Mouse (Mus musculus): ENCODE results near the gene Ppm1h. TPM values are rescaled to one million over a fixed set of nuclear protein-coding genes. Genes with fewer than 3 reads are reported as not detected.
"Not testable (repeated sequence)": the region's sequence is repeated elsewhere in the genome, so short reads cannot be mapped to it uniquely, and the experiment has no call there.

Ppm1h gene
- polyA plus RNA-seq, 2 experiments, result 0.60 to 1.5 TPM

- no peaks in the 10 kb centered on the region for H3K9me3 ChIP-seq (ENCODE audit: control insufficient read depth, low read length)
- no peak overlapping the region for H3K27ac ChIP-seq
- H3K4me2 ChIP-seq (ENCODE audit: low read depth), result no peak overlapping the region
- TF ChIP-seq EP300 (IDR thresholded peaks at IDR 0.05; ENCODE audit: low read depth) (no peak), CTCF (IDR thresholded peaks at IDR 0.05; ENCODE audit: low read depth) (no peak)
- H3K4me1 ChIP-seq (replicated peaks; ENCODE audit: control insufficient read depth in 2 of 2, insufficient read depth in 2 of 2, low read length in 1 of 2), result no peaks in the 10 kb centered on the region
- no peak for DNase-seq (ENCODE audit: low read depth in 3 of 3, low spot score in 3 of 3)
- no peaks in the 10 kb centered on the region for H3K36me3 ChIP-seq (replicated peaks; ENCODE audit: control insufficient read depth, insufficient read depth, low read depth)
- H3K4me3 ChIP-seq (ENCODE audit: insufficient read depth in 1 of 2, low read depth in 2 of 2, low read length in 2 of 2), result no peak overlapping the region
- H3K9ac ChIP-seq (replicated peaks), result no peak overlapping the region
- WGBS (ENCODE audit: insufficient replicate concordance), result 72% methylated on average over 5 of the region's 5 CpGs
- ATAC-seq (ENCODE audit: insufficient read depth), result no peak
- no peaks in the 10 kb centered on the region for H3K27me3 ChIP-seq (ENCODE audit: control insufficient read depth, insufficient read depth, low read length)
Measured at GRCm38 (mm10) chr10:122918754-122919153, 240.2 kb downstream of the Ppm1h start.

DNA sequence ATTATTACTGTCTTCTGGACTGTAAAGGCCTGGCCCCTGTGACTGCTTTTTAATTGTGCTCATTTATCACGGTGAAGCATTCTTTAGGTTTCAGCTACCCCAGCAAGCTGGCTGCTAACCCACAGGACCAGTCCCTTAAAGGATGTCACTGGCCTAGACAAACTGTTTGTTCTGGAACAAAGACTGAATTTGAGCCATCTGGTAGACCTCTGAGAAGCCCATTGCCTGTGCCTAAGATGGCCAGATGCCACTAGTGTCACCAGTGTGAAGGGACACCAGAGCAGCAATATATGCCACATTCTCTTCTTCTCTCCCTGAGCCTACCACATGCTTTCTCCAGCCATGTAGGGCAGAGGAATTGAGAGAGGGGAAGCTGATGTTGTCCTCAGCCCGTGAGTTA is 240.9 kb downstream of the Ppm1h start:
- Histone ChIP-seq H3K36me3 (replicated peaks; ENCODE audit: control insufficient read depth, insufficient read depth, low read depth) (no peaks in the 10 kb centered on the region), H3K4me2 (ENCODE audit: low read depth) (no peak overlapping the region), H3K27ac (no peak overlapping the region), H3K9me3 (ENCODE audit: control insufficient read depth, low read length) (no peaks in the 10 kb centered on the region), H3K27me3 (ENCODE audit: control insufficient read depth, insufficient read depth, low read length) (no peaks in the 10 kb centered on the region), H3K4me1 (replicated peaks; ENCODE audit: control insufficient read depth in 2 of 2, insufficient read depth in 2 of 2, low read length in 1 of 2) (no peaks in the 10 kb centered on the region), H3K9ac (replicated peaks) (no peak overlapping the region), H3K4me3 (ENCODE audit: insufficient read depth in 1 of 2, low read depth in 2 of 2, low read length in 2 of 2) (no peak overlapping the region)
- no peak for TF ChIP-seq CTCF (IDR thresholded peaks at IDR 0.05; ENCODE audit: low read depth)
- TF ChIP-seq EP300 (IDR thresholded peaks at IDR 0.05; ENCODE audit: low read depth), result no peak
- ATAC-seq (ENCODE audit: insufficient read depth) (no peak), DNase-seq (ENCODE audit: low read depth in 3 of 3, low spot score in 3 of 3) (no peak)
- 66% methylated on average over 2 of the region's 2 CpGs for whole genome bisulfite sequencing (ENCODE audit: insufficient replicate concordance)

GRCm38 (mm10) chr10:122920218-122920795 is 241.7 kb downstream of the Ppm1h start:
- H3K36me3 ChIP-seq (replicated peaks; ENCODE audit: control insufficient read depth, insufficient read depth, low read depth), result no peaks in the 10 kb centered on the region
- no peaks in the 10 kb centered on the region for H3K9me3 ChIP-seq (ENCODE audit: control insufficient read depth, low read length)
- no peak overlapping the region for H3K9ac ChIP-seq (replicated peaks)
- ATAC-seq (ENCODE audit: insufficient read depth), result no peak
- H3K4me2 ChIP-seq (ENCODE audit: low read depth), result no peak overlapping the region
- no peaks in the 10 kb centered on the region for H3K27me3 ChIP-seq (ENCODE audit: control insufficient read depth, insufficient read depth, low read length)
- no peaks in the 10 kb centered on the region for H3K4me1 ChIP-seq (replicated peaks; ENCODE audit: control insufficient read depth in 2 of 2, insufficient read depth in 2 of 2, low read length in 1 of 2)
- whole genome bisulfite sequencing (ENCODE audit: insufficient replicate concordance), result 76% methylated on average over 11 of the region's 11 CpGs
- no peak for TF ChIP-seq CTCF (IDR thresholded peaks at IDR 0.05; ENCODE audit: low read depth)
- DNase-seq (ENCODE audit: low read depth in 3 of 3, low spot score in 3 of 3), result no peak
- no peak overlapping the region for H3K27ac ChIP-seq
- no peak overlapping the region for H3K4me3 ChIP-seq (ENCODE audit: insufficient read depth in 1 of 2, low read depth in 2 of 2, low read length in 2 of 2)

DNA sequence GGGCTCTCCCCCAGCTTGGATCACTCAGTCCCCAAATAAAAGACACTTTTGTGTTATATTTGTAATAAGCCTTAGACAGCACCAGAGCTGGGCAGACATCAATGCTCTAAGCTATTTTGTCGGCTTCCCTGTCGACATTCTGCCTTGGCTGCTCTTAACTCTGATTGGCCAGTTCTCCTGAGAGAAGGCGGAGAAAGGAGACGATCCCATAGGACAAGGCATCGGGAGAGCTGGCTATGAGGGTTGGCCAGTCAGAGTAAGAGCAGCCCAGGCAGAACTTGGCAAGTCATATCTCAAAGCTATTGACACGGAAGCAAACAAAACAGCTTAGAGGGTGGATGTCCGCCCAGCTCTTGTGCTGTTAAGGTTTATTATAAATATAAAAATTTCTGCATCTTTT is 243.7 kb downstream of the Ppm1h start:
- Histone ChIP-seq H3K27me3 (ENCODE audit: control insufficient read depth, insufficient read depth, low read length) (no peaks in the 10 kb centered on the region), H3K4me2 (ENCODE audit: low read depth) (no peak overlapping the region), H3K4me3 (ENCODE audit: insufficient read depth in 1 of 2, low read depth in 2 of 2, low read length in 2 of 2) (no peak overlapping the region), H3K9ac (replicated peaks) (no peak overlapping the region), H3K27ac (no peak overlapping the region), H3K9me3 (ENCODE audit: control insufficient read depth, low read length) (no peaks in the 10 kb centered on the region), H3K4me1 (replicated peaks; ENCODE audit: control insufficient read depth in 2 of 2, insufficient read depth in 2 of 2, low read length in 1 of 2) (no peaks in the 10 kb centered on the region), H3K36me3 (replicated peaks; ENCODE audit: control insufficient read depth, insufficient read depth, low read depth) (no peaks in the 10 kb centered on the region)
- TF ChIP-seq EP300 (IDR thresholded peaks at IDR 0.05; ENCODE audit: low read depth), result no peak
- no peak for TF ChIP-seq CTCF (IDR thresholded peaks at IDR 0.05; ENCODE audit: low read depth)
- WGBS (ENCODE audit: insufficient replicate concordance), result 48% methylated on average over 7 of the region's 7 CpGs
- DNase-seq (ENCODE audit: low read depth in 3 of 3, low spot score in 3 of 3) (no peak), ATAC-seq (ENCODE audit: insufficient read depth) (no peak)

GRCm38 (mm10) chr10:122924571-122924970 is 246.0 kb downstream of the Ppm1h start:
- H3K4me1 ChIP-seq (replicated peaks; ENCODE audit: control insufficient read depth in 2 of 2, insufficient read depth in 2 of 2, low read length in 1 of 2); H3K9ac ChIP-seq (replicated peaks); H3K4me3 ChIP-seq (ENCODE audit: insufficient read depth in 1 of 2, low read depth in 2 of 2, low read length in 2 of 2); H3K27me3 ChIP-seq (ENCODE audit: control insufficient read depth, insufficient read depth, low read length); ATAC-seq (ENCODE audit: insufficient read depth); H3K27ac ChIP-seq; H3K4me2 ChIP-seq (ENCODE audit: low read depth); H3K36me3 ChIP-seq (replicated peaks; ENCODE audit: control insufficient read depth, insufficient read depth, low read depth); H3K9me3 ChIP-seq (ENCODE audit: control insufficient read depth, low read length); DNase-seq (ENCODE audit: low read depth in 3 of 3, low spot score in 3 of 3): not testable (repeated sequence)
- 22% methylated on average over 5 of the region's 5 CpGs for WGBS (ENCODE audit: insufficient replicate concordance)
